In the genomic region with DNA sequence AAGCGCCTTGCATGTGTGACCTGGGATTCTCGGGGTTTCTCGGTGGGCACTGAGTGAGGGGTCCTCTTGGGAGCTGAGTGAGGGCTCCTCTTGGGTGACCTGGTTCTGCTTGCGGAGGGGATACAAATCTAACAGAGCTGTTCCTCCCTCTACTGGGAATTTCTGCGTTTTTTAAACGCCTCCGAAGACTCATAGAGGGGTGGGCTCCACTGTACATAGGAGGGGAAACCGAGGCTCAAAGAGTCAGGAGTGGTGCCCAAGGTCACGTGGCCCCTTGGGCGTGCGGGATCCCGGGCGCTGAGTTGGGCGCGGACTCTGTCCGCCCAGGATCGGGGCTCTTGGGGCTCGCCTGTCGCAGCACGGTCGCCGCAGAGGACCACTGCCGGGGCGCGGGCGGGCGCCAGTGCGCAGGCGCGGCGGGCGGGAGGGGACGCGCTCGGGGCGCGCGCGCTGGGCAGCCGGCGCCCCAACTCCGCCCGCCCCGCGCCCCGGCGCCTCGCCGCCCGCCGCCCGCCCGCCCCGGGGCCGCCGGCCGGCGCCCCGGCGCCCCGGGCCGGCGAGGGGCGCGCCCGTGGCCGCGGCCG, we compare ENCODE assay signal across 8 mouse cellular contexts. TPM values are rescaled to one million over a fixed set of nuclear protein-coding genes. Genes with fewer than 3 reads are reported as not detected.
DNase-seq lines count a peak whose midpoint lies in the region; ATAC-seq lines count a peak whose summit lies in the region.

A gene (plus strand): TSS at position 489 of the 584 bp plus-strand sequence.

- H3K4me2 ChIP-seq in forebrain, embryonic 15.5 days (replicated peaks): peak within 1 kb of the TSS; percentile 89
- H3K4me2 ChIP-seq in midbrain, embryonic 14.5 days (ENCODE audit: low read length): peak within 1 kb of the TSS; percentile 90

- H3K36me3 ChIP-seq in forebrain, embryonic 15.5 days: no peaks in the 10 kb centered on the region
- no peaks in the 10 kb centered on the region for H3K36me3 ChIP-seq in midbrain, embryonic 14.5 days (ENCODE audit: control insufficient read depth, insufficient read depth, low read length)

- H3K4me3 ChIP-seq in forebrain, embryonic 15.5 days: peak within 1 kb of the TSS; percentile 86
- peak within 1 kb of the TSS; percentile 63 for H3K4me3 ChIP-seq in midbrain, embryonic 14.5 days (replicated peaks; ENCODE audit: low read depth, low read length)

- peaks cover 26% of the 10 kb centered on the region for H3K4me1 ChIP-seq in forebrain, embryonic 15.5 days
- H3K4me1 ChIP-seq in midbrain, embryonic 14.5 days (ENCODE audit: control insufficient read depth, insufficient read depth, low read length): peaks cover 24% of the 10 kb centered on the region

- H3K9ac ChIP-seq in forebrain, embryonic 15.5 days (replicated peaks): peak within 1 kb of the TSS; percentile 75
- H3K9ac ChIP-seq in midbrain, embryonic 14.5 days (replicated peaks; ENCODE audit: low read length): peak within 1 kb of the TSS; percentile 73

- H3K27me3 ChIP-seq in forebrain, embryonic 15.5 days: peaks cover 33% of the 10 kb centered on the region
- H3K27me3 ChIP-seq in midbrain, embryonic 14.5 days (ENCODE audit: control insufficient read depth, insufficient read depth, low read length): peaks cover 27% of the 10 kb centered on the region

- WGBS in forebrain, embryonic 15.5 days: 1% methylated on average over 29 of the region's 69 CpGs
- under 1% methylated on average over 30 of the region's 69 CpGs for WGBS in midbrain, embryonic 14.5 days

- no peaks in the 10 kb centered on the region for H3K9me3 ChIP-seq in forebrain, embryonic 15.5 days
- H3K9me3 ChIP-seq in midbrain, embryonic 14.5 days (ENCODE audit: control insufficient read depth, low read length): no peaks in the 10 kb centered on the region

- no peak within 1 kb of the TSS for H3K27ac ChIP-seq in forebrain, embryonic 15.5 days (replicated peaks)
- H3K27ac ChIP-seq in midbrain, embryonic 14.5 days (replicated peaks; ENCODE audit: low read depth, low read length): peak within 1 kb of the TSS; percentile 41; the same call in 1 of the 2 replicates

- peak in 1 of 2 experiments; percentile 62 for DNase-seq in layer of hippocampus, adult 18-20 months (ENCODE audit: low spot score in 2 of 2)
- no peak for DNase-seq in layer of hippocampus, adult 9-10 months (ENCODE audit: low spot score)
- peak; percentile 70 to 88 for DNase-seq in cerebellum, adult 18-20 months
- DNase-seq in layer of hippocampus, postnatal 25 days (ENCODE audit: extremely low spot score in 1 of 2, low spot score in 1 of 2): peak; percentile 51 to 61
- DNase-seq in midbrain, embryonic 14.5 days: peak; percentile 86
- DNase-seq in spleen, postnatal 14 days (ENCODE audit: low spot score in 2 of 2): no peak

- ATAC-seq in forebrain, embryonic 15.5 days (replicated peaks): peak; percentile 68
- ATAC-seq in midbrain, embryonic 14.5 days (ENCODE audit: low FRiP score, low TSS enrichment): peak; percentile 54; the same call in 1 of the 2 replicates
- ATAC-seq in megakaryocyte progenitor cell, adult 5-6 weeks (replicated peaks; ENCODE audit: poor library complexity): no peak

RNA-seq across cellular contexts. Expression of the gene that starts here (rescaled TPM):
- 100 to 1,000 TPM; 359 to 377 TPM for total RNA-seq in layer of hippocampus, adult 18-20 months (2021)
- 5.7 and 6.9 TPM in 2 replicates for polyA plus RNA-seq in forebrain, embryonic 15.5 days (2015; fragmentation: Nextera tagmentation; extraction: Ambion mirVana)
- 100 to 1,000 TPM; 303 to 367 TPM for total RNA-seq in layer of hippocampus, postnatal 25 days (2021)
- polyA plus RNA-seq in midbrain, embryonic 14.5 days (2014; fragmentation: Nextera tagmentation; extraction: Ambion mirVana): 9.9 and 10.7 TPM in 2 replicates
- total RNA-seq in megakaryocyte progenitor cell, adult 5-6 weeks (2015): 0.02 TPM in 1 of 2 replicates, not detected in the other
- not detected in 2 replicates for total RNA-seq in megakaryocyte progenitor cell, adult 5-6 weeks (2017)

Comparison
In these comparisons a context has a peak if more than half of its experiments do, and no peak if none do; other contexts are left out.
1. RNA of the gene that starts here (total RNA-seq): 359 to 377 TPM in layer of hippocampus, adult 18-20 months and 303 to 367 TPM in layer of hippocampus, postnatal 25 days; 0.02 TPM in megakaryocyte progenitor cell, adult 5-6 weeks; every median in the first group is over 100 times any median in the second.
2. DNase-seq: peak in cerebellum, adult 18-20 months (2 of 2), layer of hippocampus, postnatal 25 days (2 of 2) and midbrain, embryonic 14.5 days (single experiment); none in layer of hippocampus, adult 9-10 months (single experiment) and spleen, postnatal 14 days (0 of 2).